Mouse (Mus musculus) cortical plate, adult 2 months (tissue): ENCODE measurements around the gene Olfr1393. TPM values are rescaled to one million over a fixed set of nuclear protein-coding genes. Genes with fewer than 3 reads are reported as not detected.
A peak's percentile ranks its signal among the peaks of the same experiment; 100 is the strongest.

Source experiments
- H3K27ac ChIP-seq: fragments of 200-500 bp; 2 replicates; pipeline ENCODE4 v1.5.1; 2012; ENCODE audit warnings: low read length, control low read depth, inconsistent platforms; ENCODE audit not compliant: insufficient read depth
- H3K4me1 ChIP-seq: fragments of 200-500 bp; 2 replicates; pipeline ENCODE4 v1.6.1; 2011; ENCODE audit warnings: low read length; ENCODE audit not compliant: control insufficient read depth, insufficient read depth
- H3K4me3 ChIP-seq: fragments of 200-500 bp; 2 replicates; pipeline ENCODE4 v1.5.1; 2011; ENCODE audit warnings: mild to moderate bottlenecking, low read length, control low read depth; ENCODE audit not compliant: insufficient read depth
- CTCF ChIP-seq: fragments of 200-500 bp; IDR thresholded peaks from 2 replicates; pipeline ENCODE4 v1.5.1; 2011; ENCODE audit warnings: mild to moderate bottlenecking, control low read depth, low read length; ENCODE audit not compliant: insufficient read depth; ENCODE audit errors: extremely low read depth
- POLR2A ChIP-seq: fragments of 200-500 bp; IDR thresholded peaks from 2 replicates; pipeline ENCODE4 v1.6.1; 2011; ENCODE audit warnings: mild to moderate bottlenecking, low read length, control low read depth; ENCODE audit not compliant: insufficient read depth; ENCODE audit errors: extremely low read depth
- polyA plus RNA-seq: library from polyadenylated mRNA; depleted of rRNA; stranded (reverse); fragments of >200 nt; gene quantifications from 2 replicates; pipeline ENCODE4 v1.2.3, GENCODE M21; 2012; rRNA removed

Gene Olfr1393
- 0.15 and 0.73 TPM in 2 replicates for polyA plus RNA-seq

- H3K27ac ChIP-seq, result no peak within 1 kb of the TSS
- TF ChIP-seq CTCF (no peak), POLR2A (no peak)
- no peak within 1 kb of the TSS for H3K4me3 ChIP-seq
- H3K4me1 ChIP-seq, result no peaks in the 10 kb centered on the region
These were observed at the start of gene Olfr1393 for GRCm38 (mm10) chr11:49278222-49278621. Gene Olfr1393, plus strand, starts transcription at chr11:49278304.

DNA sequence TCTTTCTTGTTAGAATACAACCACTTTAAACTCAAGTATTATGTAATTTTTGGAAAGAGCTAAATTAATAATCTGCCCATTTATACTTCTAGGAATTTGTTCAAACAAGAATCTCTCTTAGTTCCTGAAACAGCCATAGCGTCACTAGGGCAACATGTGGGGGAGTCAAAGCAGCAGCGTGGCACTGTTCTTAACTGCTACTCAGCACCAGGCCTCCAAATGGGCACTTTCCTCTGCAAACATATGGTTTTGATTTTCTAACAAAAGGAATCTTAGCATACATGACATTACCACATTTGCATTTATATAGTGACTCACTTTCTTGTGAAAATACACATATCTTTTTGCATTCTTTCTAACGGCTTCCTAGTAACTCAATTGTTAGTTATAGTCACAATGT, 45.3 kb upstream of the Olfr1393 start:
- no peaks in the 10 kb centered on the region for H3K4me1 ChIP-seq
- H3K4me3 ChIP-seq, result no peak overlapping the region
- TF ChIP-seq POLR2A (no peak), CTCF (no peak)
- no peak overlapping the region for H3K27ac ChIP-seq

DNA sequence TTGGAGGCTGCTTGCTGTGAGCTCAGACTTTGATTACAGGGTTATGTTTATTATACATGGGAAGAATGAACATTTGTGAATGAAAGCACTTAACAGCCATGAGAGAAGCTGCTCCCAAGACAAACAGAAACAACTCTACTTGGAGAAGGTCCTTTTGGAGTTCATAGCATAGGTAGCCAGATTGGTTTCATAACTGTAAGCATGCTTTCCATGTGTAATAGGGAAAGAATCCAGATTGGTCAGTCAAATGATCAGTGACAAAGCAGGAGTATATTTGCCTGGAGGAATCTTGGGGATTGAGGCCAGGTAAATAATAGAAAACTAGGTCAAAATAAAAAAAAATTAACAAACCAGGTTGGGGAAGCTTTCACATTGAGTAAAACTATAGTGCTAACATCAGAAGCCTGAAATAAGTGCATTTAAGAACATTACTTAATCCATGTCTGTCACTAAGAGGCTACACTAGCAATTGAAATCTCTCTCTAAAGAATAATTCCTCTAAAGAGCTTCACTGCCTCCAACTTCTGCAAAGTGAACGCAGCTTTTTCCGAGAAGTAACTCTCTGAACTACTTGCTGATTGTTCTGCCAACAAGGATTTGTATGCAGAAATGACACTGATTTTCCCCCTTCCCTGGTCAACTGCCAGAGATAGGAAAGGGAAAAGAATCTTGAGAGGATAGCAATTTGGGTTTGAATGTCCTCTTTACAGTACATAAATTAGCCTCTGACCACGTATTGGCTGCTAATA, 42.5 kb upstream of the Olfr1393 start:
- TF ChIP-seq CTCF (no peak), POLR2A (no peak)
- no peak overlapping the region for H3K4me3 ChIP-seq
- no peaks in the 10 kb centered on the region for H3K4me1 ChIP-seq
- H3K27ac ChIP-seq, result no peak overlapping the region

DNA sequence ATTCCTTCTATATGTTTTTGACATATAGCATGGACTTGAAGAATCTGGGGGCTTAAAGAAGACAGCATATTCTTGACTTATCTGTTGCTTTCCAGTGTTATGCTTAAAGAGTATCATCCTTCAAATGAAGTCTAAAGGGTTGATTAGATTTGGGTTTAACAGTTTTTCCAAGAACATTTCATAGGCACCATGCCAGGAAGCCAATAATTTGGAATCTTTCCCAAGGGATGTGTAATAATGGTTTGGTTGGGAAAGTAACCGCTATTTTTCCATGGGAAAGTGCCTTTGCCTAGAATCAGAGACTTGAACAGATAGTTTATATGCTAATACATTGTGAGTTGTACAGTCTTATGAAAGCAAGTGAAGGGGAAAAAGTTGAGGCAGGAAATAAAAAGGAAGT, 41.2 kb upstream of the Olfr1393 start:
- no peak overlapping the region for H3K4me3 ChIP-seq
- H3K4me1 ChIP-seq, result no peaks in the 10 kb centered on the region
- no peak overlapping the region for H3K27ac ChIP-seq
- no peak for TF ChIP-seq POLR2A
- no peak for TF ChIP-seq CTCF

DNA sequence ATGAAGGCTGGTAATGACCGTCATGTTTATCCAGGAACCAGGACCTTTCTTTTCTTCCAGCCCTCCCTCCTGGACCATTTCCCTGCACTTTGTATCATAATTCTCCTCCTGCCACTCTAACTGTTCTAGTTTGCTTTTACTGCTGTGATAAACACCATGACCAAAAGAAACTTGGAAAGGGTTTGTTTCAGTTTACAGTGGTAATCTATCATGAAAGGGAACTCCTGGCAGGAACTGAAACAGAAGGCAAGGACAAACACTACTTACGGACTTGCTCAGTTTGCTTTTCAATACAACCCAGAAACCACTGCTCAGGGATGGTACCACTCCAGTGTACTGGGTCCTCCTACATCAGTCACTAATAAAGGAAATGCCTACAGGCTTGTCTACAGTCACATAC, 40.6 kb upstream of the Olfr1393 start:
- H3K27ac ChIP-seq, result no peak overlapping the region
- H3K4me3 ChIP-seq, result no peak overlapping the region
- TF ChIP-seq POLR2A (no peak), CTCF (no peak)
- H3K4me1 ChIP-seq, result no peaks in the 10 kb centered on the region

DNA sequence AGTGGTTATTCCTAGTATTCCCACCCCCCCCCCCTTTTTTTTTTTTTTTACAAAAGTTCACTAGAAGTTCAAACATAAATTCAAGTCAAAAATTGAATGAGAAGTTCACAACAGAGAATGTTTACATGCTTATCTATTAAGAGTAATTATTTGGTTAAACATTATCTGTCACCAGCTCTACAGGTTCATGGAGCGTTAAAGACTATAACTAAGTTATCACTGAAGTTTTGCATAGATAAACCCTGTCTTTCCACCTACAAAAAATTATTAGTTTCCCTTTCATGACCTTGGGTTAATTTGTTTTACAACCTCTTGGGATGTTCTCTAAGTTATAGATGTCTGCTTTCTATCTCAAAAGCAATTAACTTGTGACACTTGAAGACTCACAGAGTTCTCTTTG, 37.8 kb upstream of the Olfr1393 start:
- Histone ChIP-seq H3K4me3 (no peak overlapping the region), H3K27ac (no peak overlapping the region)
- TF ChIP-seq POLR2A (no peak), CTCF (no peak)

GRCm38 (mm10) chr11:49240874-49241273, 37.2 kb upstream of the Olfr1393 start:
- Histone ChIP-seq H3K4me3 (no peak overlapping the region), H3K27ac (no peak overlapping the region)
- TF ChIP-seq CTCF (no peak), POLR2A (no peak)

More for the DNA sequence above, 37.8 kb upstream of the Olfr1393 start:
- no peaks in the 10 kb centered on the region; the same call in none of the 2 replicates for H3K4me1 ChIP-seq

DNA sequence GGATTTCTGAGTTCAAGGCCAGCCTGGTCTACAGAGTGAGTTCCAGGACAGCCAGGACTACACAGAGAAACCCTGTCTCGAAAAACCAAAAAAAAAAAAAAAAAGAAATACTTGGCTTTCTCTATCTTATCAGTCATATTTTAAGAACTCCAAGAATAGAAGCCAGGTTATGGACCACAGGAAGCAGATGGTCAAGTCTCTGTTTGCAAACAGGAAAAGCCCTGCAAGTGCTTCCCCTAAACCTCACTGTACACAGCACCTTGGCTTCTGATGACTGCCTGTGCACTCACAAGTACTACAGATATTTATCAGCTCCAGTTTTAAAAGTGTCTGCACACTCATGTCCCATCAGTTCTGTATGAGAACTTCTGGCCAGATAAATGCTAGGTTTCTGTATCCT, 36.6 kb upstream of the Olfr1393 start:
- Histone ChIP-seq H3K27ac (no peak overlapping the region), H3K4me3 (no peak overlapping the region), H3K4me1 (peaks cover 3% of the 10 kb centered on the region)
- TF ChIP-seq CTCF (no peak), POLR2A (no peak)

More at GRCm38 (mm10) chr11:49240874-49241273, 37.2 kb upstream of the Olfr1393 start:
- peaks cover 3% of the 10 kb centered on the region for H3K4me1 ChIP-seq

GRCm38 (mm10) chr11:49242944-49243626, 35.0 kb upstream of the Olfr1393 start:
- peak overlapping the region; percentile 78 for H3K4me3 ChIP-seq
- H3K27ac ChIP-seq, result 0 out of 2 replicates have a peak overlapping the region, but pooled peaks have one; percentile 14
- H3K4me1 ChIP-seq, result peaks cover 5% of the 10 kb centered on the region
- TF ChIP-seq POLR2A, result no peak
- no peak for TF ChIP-seq CTCF
